Mouse (Mus musculus): Measurements from ENCODE around the gene Rhof. TPM values are rescaled to one million over a fixed set of nuclear protein-coding genes. Genes with fewer than 3 reads are reported as not detected.

Rhof gene
- total RNA-seq, 1 experiment from 2014 or later, result 3.4 TPM

GRCm38 (mm10) chr5:123137044-123137909, 4.8 kb upstream of the Rhof start:
- no peak for ATAC-seq (replicated peaks; ENCODE audit: low read depth, poor library complexity, severe bottlenecking)

DNA sequence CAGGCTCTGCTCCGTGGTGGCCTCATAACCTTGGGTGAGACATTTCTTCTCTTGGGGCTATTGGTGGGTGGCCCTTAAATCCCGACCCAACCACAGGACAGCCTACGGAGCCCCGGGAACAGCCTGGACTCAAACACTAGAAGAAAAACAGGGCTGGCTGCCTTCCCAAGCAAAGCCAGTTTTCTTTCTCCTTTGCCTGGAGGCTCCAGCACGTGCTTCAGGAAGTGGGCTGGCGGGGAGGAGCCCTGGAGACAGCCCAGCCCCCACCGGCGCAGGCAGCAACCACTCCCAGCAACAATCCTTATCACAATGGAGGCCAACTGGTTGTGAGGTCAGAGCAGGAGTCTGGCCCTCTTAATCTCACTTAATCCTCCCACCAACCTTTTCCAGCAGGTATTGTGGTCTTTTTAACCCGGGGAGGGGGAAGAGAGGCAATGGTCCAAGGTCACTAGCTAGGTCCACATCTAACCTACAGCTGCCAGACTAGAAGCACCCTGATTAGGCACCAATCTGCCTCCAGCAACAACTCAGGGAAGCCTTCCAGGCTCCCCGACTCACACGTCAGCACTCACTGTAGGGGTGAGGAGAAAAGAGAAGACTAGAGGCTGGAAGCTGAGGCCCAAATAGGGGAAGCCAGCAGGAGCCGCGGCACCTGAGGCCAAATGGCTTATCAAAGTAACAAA, 4.0 kb upstream of the Rhof start:
- peak; percentile 13 for ATAC-seq (replicated peaks; ENCODE audit: low read depth, poor library complexity, severe bottlenecking)

- ATAC-seq (replicated peaks; ENCODE audit: low read depth, poor library complexity, severe bottlenecking), result no peak
Observed at GRCm38 (mm10) chr5:123135471-123136360, 3.2 kb upstream of the Rhof start.

- no peak for ATAC-seq (replicated peaks; ENCODE audit: low read depth, poor library complexity, severe bottlenecking)
Observed at GRCm38 (mm10) chr5:123134875-123135382, 2.4 kb upstream of the Rhof start.

GRCm38 (mm10) chr5:123134186-123134874, 1.8 kb upstream of the Rhof start:
- ATAC-seq (replicated peaks; ENCODE audit: low read depth, poor library complexity, severe bottlenecking), result no peak

DNA sequence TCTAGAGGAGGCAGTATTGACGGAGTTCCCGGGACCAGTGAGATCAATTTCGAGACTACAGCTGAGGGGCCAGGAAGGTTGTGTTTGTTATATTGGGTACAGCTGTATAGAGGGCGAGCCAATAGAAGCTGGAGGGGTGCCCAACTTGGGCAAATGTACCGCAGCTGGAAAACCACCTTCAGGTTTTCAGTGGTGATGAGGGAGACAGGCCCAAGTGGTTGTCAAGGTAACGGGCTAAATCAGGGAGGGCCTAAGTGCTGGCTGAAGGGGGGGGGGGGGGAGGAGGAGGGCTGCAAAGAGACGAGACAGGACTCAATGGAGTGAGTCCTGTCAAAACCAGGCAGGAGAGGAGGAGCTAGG, 1.3 kb upstream of the Rhof start:
- no peak for ATAC-seq (replicated peaks; ENCODE audit: low read depth, poor library complexity, severe bottlenecking)

DNA sequence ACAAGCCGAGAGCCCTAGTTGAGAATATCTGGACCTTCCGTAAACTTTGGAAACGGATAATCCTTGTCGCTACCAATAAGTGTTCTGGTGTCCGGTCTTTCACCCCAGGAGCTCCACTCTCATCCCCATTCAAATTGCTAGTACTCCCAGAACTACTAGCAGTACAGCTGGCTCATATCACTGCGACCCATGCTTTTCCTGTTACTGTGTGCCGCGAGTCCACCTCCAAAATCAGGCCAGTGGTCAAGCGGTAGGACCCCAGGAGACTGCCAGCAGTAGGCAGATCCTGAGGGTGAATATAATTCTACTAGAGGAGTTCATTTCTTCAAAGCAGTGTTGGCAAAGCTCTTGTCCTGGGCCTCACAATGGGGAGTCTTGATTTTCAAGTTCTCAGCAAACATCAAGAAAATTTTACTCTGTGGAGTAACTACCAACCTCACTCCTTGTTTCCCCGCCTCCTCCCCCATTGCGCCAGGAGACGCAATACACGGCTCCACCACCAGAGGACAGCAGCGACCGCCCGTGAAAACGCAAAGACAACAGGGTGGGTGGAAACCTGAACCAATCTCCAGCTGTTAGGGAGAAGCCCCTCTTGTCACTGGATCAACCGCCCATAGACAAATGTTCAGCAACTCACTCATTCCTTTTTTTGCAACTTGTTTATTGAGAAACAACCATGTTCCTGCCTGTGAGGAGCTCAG, 741 bp upstream of the Rhof start:
- ATAC-seq (replicated peaks; ENCODE audit: low read depth, poor library complexity, severe bottlenecking), result peak; percentile 16; the same call in 1 of the 2 replicates

- no peak for ATAC-seq (replicated peaks; ENCODE audit: low read depth, poor library complexity, severe bottlenecking)
Observed at GRCm38 (mm10) chr5:123130814-123131148, 1.7 kb downstream of the Rhof start.

GRCm38 (mm10) chr5:123130030-123130813, 2.3 kb downstream of the Rhof start:
- no peak for ATAC-seq (replicated peaks; ENCODE audit: low read depth, poor library complexity, severe bottlenecking)

GRCm38 (mm10) chr5:123129170-123129757, 3.2 kb downstream of the Rhof start:
- no peak for ATAC-seq (replicated peaks; ENCODE audit: low read depth, poor library complexity, severe bottlenecking)

DNA sequence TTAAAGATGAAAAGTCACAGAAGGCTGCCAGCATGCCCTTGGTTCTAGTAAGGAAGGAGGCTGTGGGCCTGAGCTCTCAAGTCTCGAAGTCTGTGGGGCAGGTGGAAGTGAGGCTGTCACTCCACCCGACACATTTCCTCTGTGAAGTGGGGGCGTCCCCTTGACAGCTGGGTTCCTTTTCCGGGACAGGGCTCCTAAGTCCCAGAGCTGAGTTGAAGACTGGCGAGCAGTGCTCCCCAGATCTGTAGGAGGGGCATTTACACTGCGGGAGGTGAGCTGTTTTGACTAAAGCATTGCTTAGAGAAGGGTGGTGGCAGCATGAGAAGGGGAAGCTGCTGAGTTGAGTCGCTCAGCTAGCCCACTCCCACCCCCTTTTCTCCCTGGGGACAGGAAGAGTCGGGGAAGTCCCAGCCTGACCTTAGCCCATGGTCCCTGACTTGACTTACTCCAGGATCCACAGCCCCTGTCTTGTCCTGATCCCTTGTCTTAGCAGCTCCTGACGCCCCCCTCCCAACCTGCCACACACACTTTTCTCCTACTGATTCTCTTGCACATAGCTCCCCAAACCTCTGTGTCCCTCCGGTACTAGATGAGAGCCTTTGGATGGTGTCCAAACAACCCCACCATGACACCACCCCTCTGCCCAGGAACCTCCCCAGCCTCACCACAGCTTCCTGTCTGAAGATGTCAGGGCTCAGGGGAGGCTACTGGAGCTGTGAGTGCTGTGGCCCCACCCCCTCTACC, 3.9 kb downstream of the Rhof start:
- peak; percentile 60 for ATAC-seq (replicated peaks; ENCODE audit: low read depth, poor library complexity, severe bottlenecking)

- ATAC-seq (replicated peaks; ENCODE audit: low read depth, poor library complexity, severe bottlenecking), result no peak
Observed at GRCm38 (mm10) chr5:123127031-123127430, 5.5 kb downstream of the Rhof start.

- ATAC-seq (replicated peaks; ENCODE audit: low read depth, poor library complexity, severe bottlenecking), result peak; percentile 30; the same call in 1 of the 2 replicates
Observed at GRCm38 (mm10) chr5:123125638-123126406, 6.7 kb downstream of the Rhof start.

DNA sequence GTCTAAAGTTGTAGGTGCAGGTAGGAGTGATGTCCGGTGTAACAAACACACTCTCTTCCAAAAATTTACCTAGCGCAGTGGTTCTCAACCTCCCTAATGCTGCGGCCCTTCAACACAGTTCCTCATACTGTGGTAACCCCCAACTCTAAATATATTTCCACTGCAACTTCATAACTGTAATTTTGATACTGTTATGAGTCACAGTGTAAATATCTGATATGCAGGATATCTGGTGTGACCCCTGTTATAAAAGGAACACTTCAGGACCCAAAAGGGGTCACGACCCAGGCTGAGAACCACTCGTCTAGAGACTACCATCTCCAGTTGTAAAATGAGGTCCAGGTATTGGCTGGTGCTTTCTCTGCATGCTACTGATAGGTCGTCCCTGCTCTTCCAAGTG, 7.4 kb downstream of the Rhof start:
- no peak for ATAC-seq (replicated peaks; ENCODE audit: low read depth, poor library complexity, severe bottlenecking)

GRCm38 (mm10) chr5:123122181-123122580, 10.3 kb downstream of the Rhof start:
- ATAC-seq (replicated peaks; ENCODE audit: low read depth, poor library complexity, severe bottlenecking), result no peak

GRCm38 (mm10) chr5:123120624-123121215, 11.8 kb downstream of the Rhof start:
- no peak for ATAC-seq (replicated peaks; ENCODE audit: low read depth, poor library complexity, severe bottlenecking)

Data from common myeloid progenitor, adult 5-6 weeks (primary cell).